Mouse (Mus musculus): ENCODE results near the gene Ap1ar.

Gene Ap1ar

GRCm38 (mm10) chr3:127837972-127838644 is 785 bp upstream of the Ap1ar start:
- DNase-seq = no peak

GRCm38 (mm10) chr3:127836798-127837153 is 547 bp downstream of the Ap1ar start:
- no peak for DNase-seq

GRCm38 (mm10) chr3:127835594-127835993 is 1.7 kb downstream of the Ap1ar start:
- DNase-seq = no peak

- no peak for DNase-seq
Observed at GRCm38 (mm10) chr3:127834040-127834439, 3.3 kb downstream of the Ap1ar start.

- DNase-seq = no peak
Observed at GRCm38 (mm10) chr3:127831079-127831478, 6.2 kb downstream of the Ap1ar start.

- DNase-seq = no peak
Observed at GRCm38 (mm10) chr3:127830183-127830582, 7.1 kb downstream of the Ap1ar start.

GRCm38 (mm10) chr3:127827123-127827522 is 10.2 kb downstream of the Ap1ar start:
- peak; percentile 56 for DNase-seq

- DNase-seq = no peak
Observed at GRCm38 (mm10) chr3:127826503-127826902, 10.8 kb downstream of the Ap1ar start.

- DNase-seq = no peak
Observed at GRCm38 (mm10) chr3:127823886-127824863, 13.1 kb downstream of the Ap1ar start.

GRCm38 (mm10) chr3:127821209-127821608 is 16.1 kb downstream of the Ap1ar start:
- no peak for DNase-seq

- no peak for DNase-seq
Observed at GRCm38 (mm10) chr3:127820400-127820799, 16.9 kb downstream of the Ap1ar start.

GRCm38 (mm10) chr3:127818694-127819663 is 18.3 kb downstream of the Ap1ar start:
- peak; percentile 42 for DNase-seq

GRCm38 (mm10) chr3:127817120-127817683 is 20.1 kb downstream of the Ap1ar start:
- no peak for DNase-seq

GRCm38 (mm10) chr3:127809103-127809502 is 28.2 kb downstream of the Ap1ar start:
- no peak for DNase-seq

- no peak for DNase-seq
Observed at GRCm38 (mm10) chr3:127807846-127808245, 29.5 kb downstream of the Ap1ar start.

GRCm38 (mm10) chr3:127805991-127806390 is 31.3 kb downstream of the Ap1ar start:
- DNase-seq = no peak

- DNase-seq = no peak
Observed at GRCm38 (mm10) chr3:127805071-127805470, 32.3 kb downstream of the Ap1ar start.

- DNase-seq = no peak
Observed at GRCm38 (mm10) chr3:127804439-127804838, 32.9 kb downstream of the Ap1ar start.

GRCm38 (mm10) chr3:127802814-127803213 is 34.5 kb downstream of the Ap1ar start:
- DNase-seq = no peak

GRCm38 (mm10) chr3:127801162-127801561 is 36.2 kb downstream of the Ap1ar start:
- no peak for DNase-seq

GRCm38 (mm10) chr3:127796271-127796670 is 41.1 kb downstream of the Ap1ar start:
- DNase-seq = no peak

- DNase-seq = no peak
Observed at GRCm38 (mm10) chr3:127795762-127796161, 41.6 kb downstream of the Ap1ar start.
